Mouse (Mus musculus) frontal cortex, postnatal 10 days (tissue): Measurements from ENCODE around the gene Mtr.
A peak's percentile ranks its signal among the peaks of the same experiment; 100 is the strongest.

ENCODE experiments used
- DNase-seq, 2 experiments: peaks; one replicate each; pipeline ENCODE4 v3.0.0; 2022; ENCODE audit warnings: low spot score in 2 of 2, mixed read lengths in 1 of 2

Gene Mtr

GRCm38 (mm10) chr13:12243991-12244390 is 13.9 kb downstream of the Mtr start:
- DNase-seq = no peak

GRCm38 (mm10) chr13:12232141-12232540 is 25.8 kb downstream of the Mtr start:
- DNase-seq = no peak

- DNase-seq = no peak
Observed at GRCm38 (mm10) chr13:12228248-12228647, 29.7 kb downstream of the Mtr start.

- no peak for DNase-seq
Observed at GRCm38 (mm10) chr13:12227606-12228005, 30.3 kb downstream of the Mtr start.

GRCm38 (mm10) chr13:12218603-12219002 is 39.3 kb downstream of the Mtr start:
- DNase-seq = no peak

GRCm38 (mm10) chr13:12214922-12215321 is 43.0 kb downstream of the Mtr start:
- DNase-seq = no peak

GRCm38 (mm10) chr13:12211058-12211457 is 46.9 kb downstream of the Mtr start:
- DNase-seq = no peak

GRCm38 (mm10) chr13:12210023-12210762 is 47.7 kb downstream of the Mtr start:
- peak in 1 of 2 experiments; percentile 17 for DNase-seq

GRCm38 (mm10) chr13:12200372-12200771 is 57.5 kb downstream of the Mtr start:
- no peak for DNase-seq

- no peak for DNase-seq
Observed at GRCm38 (mm10) chr13:12198486-12198885, 59.4 kb downstream of the Mtr start.

- no peak for DNase-seq
Observed at GRCm38 (mm10) chr13:12196861-12197260, 61.1 kb downstream of the Mtr start.

GRCm38 (mm10) chr13:12196012-12196411 is 61.9 kb downstream of the Mtr start:
- peak; percentile 12 to 21 for DNase-seq

GRCm38 (mm10) chr13:12194942-12195662 is 62.8 kb downstream of the Mtr start:
- no peak for DNase-seq

GRCm38 (mm10) chr13:12189219-12189618 is 68.7 kb downstream of the Mtr start:
- DNase-seq = no peak

GRCm38 (mm10) chr13:12188804-12189203 is 69.1 kb downstream of the Mtr start:
- DNase-seq = no peak

- DNase-seq = no peak
Observed at GRCm38 (mm10) chr13:12179481-12179880, 78.4 kb downstream of the Mtr start.

- no peak for DNase-seq
Observed at GRCm38 (mm10) chr13:12176761-12177160, 81.2 kb downstream of the Mtr start.

GRCm38 (mm10) chr13:12175988-12176736 is 81.8 kb downstream of the Mtr start:
- DNase-seq = no peak

- DNase-seq = no peak
Observed at GRCm38 (mm10) chr13:12167276-12167675, 90.6 kb downstream of the Mtr start.

- DNase-seq = peak in 1 of 2 experiments; percentile 47
Observed at GRCm38 (mm10) chr13:12166386-12166785, 91.5 kb downstream of the Mtr start.

GRCm38 (mm10) chr13:12165461-12166058 is 92.4 kb downstream of the Mtr start:
- no peak for DNase-seq

- DNase-seq = no peak
Observed at GRCm38 (mm10) chr13:12162457-12162856, 95.5 kb downstream of the Mtr start.
